Mouse (Mus musculus) lung, adult 2 months (tissue): ENCODE results near the gene Thoc3.

ENCODE experiments used
- CTCF ChIP-seq: fragments of 200-500 bp; IDR thresholded peaks from 2 replicates; pipeline ENCODE4 v1.5.1; 2011; ENCODE audit warnings: mild to moderate bottlenecking, low read length, control low read depth; ENCODE audit not compliant: insufficient read depth
- POLR2A ChIP-seq: fragments of 200-500 bp; IDR thresholded peaks from 2 replicates; pipeline ENCODE4 v1.6.1; 2011; ENCODE audit warnings: low read depth, mild to moderate bottlenecking, control low read depth, low read length, borderline replicate concordance; ENCODE audit errors: extremely low read depth

DNA sequence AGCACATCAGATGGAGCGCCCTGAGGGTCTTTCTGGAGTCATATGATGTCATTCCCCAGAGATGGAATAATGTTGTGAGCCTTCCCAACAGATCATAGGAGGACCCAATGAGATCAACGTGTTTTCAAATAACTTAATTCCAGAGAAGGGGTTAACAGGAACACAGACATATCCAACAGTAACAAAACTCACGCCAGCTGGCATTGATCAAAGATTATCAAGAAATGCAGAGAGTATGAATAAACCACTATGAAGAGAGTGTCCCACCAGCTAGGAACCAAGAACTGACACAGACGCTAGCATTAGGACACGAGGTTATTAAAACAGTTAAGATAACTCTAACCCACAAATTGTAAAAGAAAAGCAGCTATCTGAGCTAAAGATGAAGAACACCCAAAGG is 32.0 kb downstream of the Thoc3 start:
- no peak for TF ChIP-seq CTCF
- no peak for TF ChIP-seq POLR2A
